Mouse (Mus musculus) layer of hippocampus, adult 2 months (tissue): ENCODE measurements around the gene Olfr568. TPM values are rescaled to one million over a fixed set of nuclear protein-coding genes. Genes with fewer than 3 reads are reported as not detected.

Experiments
- DNase-seq, 2 experiments: peaks; one replicate each; pipeline ENCODE4 v3.0.0; 2022; ENCODE audit warnings: low spot score in 2 of 2
- H3K27ac ChIP-seq: fragments of 200-600 bp; 2 replicates; pipeline ENCODE4 v1.8.1; 2022
- H3K4me3 ChIP-seq: fragments of 200-600 bp; 2 replicates; pipeline ENCODE4 v1.8.1; 2022; ENCODE audit warnings: mild to moderate bottlenecking
- CTCF ChIP-seq: fragments of 200-600 bp; conservative IDR thresholded peaks from 2 replicates; pipeline ENCODE4 v1.8.1; 2022; ENCODE audit warnings: antibody characterized with exemption, mild to moderate bottlenecking, moderate library complexity
- long read RNA-seq, 2 experiments: library from polyadenylated mRNA; stranded (forward); transcript quantifications; one replicate each; pipeline ENCODE4 v2.0.0; 2021; ENCODE audit warnings: borderline mapping rate in 2 of 2
- total RNA-seq, 2 experiments: library from RNA; stranded (reverse); gene quantifications; 2 replicates each; pipeline ENCODE4 v1.2.3; 2021

Olfr568 gene
- not detected for total RNA-seq
- long read RNA-seq, experiment 1: 0 reads
- long read RNA-seq, experiment 2: 0 reads

DNA sequence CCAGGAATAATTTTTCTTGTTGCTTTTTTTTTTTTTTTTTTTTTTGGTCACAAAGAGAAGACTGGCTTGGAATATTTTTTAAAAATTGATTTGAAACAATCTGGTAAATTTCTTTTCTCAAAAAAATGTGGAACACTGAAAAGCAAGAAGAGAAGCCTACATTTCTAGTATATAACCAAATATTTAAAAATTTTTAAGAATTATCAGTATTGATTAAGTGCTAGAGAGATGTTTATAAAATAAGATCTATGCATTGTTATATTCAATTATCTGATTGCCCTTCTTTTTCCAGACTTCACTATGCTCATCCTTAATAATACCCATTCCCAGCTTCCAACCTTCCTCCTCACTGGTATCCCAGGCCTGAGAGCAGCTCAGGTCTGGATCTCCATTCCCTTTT lies at the start of gene Olfr568:
Gene Olfr568, plus strand, starts transcription at position 301 of the 400 bp plus-strand sequence.
- TF ChIP-seq CTCF: no peak
- no peak for DNase-seq
- Histone ChIP-seq H3K27ac (no peak within 1 kb of the TSS), H3K4me3 (no peak within 1 kb of the TSS)

DNA sequence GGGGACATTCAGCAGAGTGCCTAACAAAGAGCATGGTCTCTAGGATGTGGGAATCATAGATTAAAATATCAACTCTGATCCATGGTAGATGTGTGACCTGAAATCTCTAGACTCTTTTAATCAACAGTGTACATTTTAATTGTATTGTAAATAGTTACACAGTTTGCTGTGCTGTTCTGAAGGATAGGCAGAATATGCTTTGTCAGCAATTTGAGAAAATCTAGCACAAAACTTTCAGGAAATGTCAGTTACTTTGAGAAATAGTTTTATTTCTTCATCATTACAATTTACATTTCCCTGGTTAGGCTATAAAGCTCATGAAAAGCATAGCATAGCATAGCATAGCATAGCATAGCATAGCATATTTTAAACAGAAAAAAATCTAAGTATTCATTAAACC lies 21.1 kb upstream of the Olfr568 start:
- DNase-seq: no peak
- Histone ChIP-seq H3K27ac (no peak overlapping the region), H3K4me3 (no peak overlapping the region)
- TF ChIP-seq CTCF: no peak

DNA sequence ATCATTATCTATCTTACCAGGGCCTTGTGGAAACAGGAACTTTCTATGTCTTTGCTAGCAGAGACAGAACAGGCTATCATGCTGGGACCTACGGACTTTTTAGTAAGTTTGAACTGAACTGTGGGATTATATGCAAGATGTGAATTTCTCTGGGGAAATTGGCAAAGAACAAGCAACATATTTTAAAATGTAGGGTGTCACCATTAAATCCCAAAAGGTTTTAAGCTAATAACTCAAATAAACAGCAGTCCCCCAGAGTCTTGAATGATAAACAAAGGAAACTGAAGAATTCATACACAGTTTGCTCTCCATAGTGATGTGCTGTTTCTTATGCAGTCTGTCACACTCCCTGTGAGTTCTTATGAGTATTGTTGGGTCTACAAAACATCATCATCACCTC lies 18.3 kb upstream of the Olfr568 start, which contains the start of gene Olfr566:
Gene Olfr566, minus strand, starts transcription at position 101 of the 400 bp plus-strand sequence.
- no peak for TF ChIP-seq CTCF
- H3K4me3 ChIP-seq: no peak within 1 kb of the TSS

DNA sequence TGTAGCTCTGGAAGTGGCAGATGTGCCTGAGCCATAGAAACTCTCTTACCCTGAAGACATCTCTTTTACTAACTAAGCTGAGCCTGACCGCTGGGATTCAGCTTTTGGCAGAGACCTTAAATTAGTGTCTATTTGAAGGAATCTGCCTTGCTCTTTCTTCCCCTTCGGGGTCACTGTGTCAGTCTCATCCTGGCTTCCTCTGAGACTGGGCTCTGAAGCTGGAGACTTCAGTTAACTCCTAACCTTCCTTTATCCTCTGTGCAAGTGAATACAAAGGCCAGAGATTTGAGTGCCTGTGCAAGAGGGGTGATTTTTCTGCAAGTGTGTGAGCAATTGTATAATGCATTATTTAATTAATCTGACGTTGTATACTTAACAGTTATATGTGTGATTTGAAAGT lies 13.9 kb downstream of the Olfr568 start, which contains the start of gene Olfr569:
Gene Olfr569, minus strand, starts transcription at position 101 of the 400 bp plus-strand sequence.
- no peak within 1 kb of the TSS for H3K4me3 ChIP-seq
- TF ChIP-seq CTCF: no peak
- no peak for DNase-seq
- no peak within 1 kb of the TSS for H3K27ac ChIP-seq

More for the DNA sequence above, 18.3 kb upstream of the Olfr568 start, which contains the start of gene Olfr566:
- no peak within 1 kb of the TSS for H3K27ac ChIP-seq
- no peak for DNase-seq

DNA sequence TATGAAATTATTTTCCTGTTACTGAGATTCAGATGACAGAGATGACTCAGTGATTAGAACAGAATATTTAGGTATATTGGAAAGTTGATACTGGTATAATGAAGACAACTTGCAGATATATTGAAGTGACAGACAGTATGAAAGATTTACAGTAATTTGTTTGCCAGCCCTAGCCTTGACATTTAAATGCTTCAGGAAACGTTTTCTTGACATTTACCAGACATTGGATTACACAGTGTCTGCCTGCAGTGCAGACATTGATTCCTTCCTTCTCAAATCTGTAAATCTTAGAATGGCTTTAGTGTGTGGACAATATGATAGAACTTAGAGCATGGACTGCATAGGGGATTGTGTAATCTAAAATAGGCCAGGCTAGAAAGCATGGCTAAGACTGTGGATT lies 38.3 kb downstream of the Olfr568 start:
- no peak for TF ChIP-seq CTCF
- Histone ChIP-seq H3K4me3 (no peak overlapping the region), H3K27ac (no peak overlapping the region)
- no peak for DNase-seq

DNA sequence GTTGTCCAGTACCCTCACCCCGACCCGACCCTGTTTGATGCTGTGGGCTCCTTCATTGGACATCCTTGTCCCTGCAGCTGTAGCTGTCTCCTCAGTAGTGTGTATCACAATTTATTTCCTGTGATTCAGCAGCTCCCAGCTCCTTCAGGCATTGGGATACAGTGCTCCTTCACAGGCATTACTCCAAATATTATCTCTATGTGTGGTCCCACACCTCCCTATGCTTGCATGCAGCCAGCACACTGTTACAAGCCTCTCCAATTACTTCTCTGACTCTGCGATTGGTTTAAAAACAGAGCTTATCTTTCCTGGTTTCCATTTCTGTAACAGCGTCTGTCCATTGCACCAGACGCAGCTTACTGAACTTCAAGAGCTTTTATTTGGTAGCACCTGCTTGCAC lies 39.5 kb downstream of the Olfr568 start:
- Histone ChIP-seq H3K4me3 (no peak overlapping the region), H3K27ac (no peak overlapping the region)
- TF ChIP-seq CTCF: no peak
- no peak for DNase-seq

DNA sequence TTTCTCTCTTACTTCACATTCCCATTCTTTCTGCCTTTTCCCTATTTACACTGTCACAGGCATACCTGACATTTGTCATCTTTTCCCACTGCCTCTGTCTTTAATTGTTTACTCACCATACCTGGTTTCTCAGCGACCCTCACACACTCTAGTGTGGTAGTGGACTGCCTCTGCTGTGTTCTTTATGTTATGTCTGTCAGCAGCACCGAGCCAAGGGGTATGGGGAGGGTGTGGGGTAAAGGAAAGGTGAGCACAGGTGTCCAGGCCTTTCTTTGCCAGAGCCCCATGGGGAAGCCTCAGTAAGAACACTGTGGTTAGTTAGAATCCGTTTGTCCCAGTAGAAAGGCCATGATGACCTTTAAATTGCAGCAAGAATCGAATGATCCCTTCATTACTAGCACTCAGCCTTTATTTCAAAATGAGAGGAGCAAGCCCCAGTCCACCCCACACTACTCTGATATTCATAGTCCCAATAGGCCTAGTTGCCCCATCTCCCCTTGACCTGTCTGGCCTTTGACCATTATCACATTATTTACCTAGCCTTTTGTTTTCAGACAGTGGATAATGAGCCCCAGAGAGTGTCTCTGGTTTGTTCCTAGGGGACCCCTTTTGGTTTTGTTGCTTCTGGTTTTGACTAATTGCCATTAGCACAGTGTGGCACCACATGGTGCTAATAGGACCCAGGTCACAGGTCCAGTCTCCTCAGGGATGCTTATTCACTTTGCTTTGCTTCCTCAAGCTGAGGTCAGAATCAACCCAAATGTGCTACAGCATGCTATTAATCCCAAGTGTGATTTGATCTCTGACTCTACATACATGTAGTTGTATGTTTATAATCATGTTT lies 40.3 kb downstream of the Olfr568 start, which contains the start of gene Olfr571:
Gene Olfr571, minus strand, starts transcription at position 505 of the 844 bp plus-strand sequence.
- TF ChIP-seq CTCF: no peak
- DNase-seq: no peak
- H3K4me3 ChIP-seq: no peak within 1 kb of the TSS
- H3K27ac ChIP-seq: no peak within 1 kb of the TSS

DNA sequence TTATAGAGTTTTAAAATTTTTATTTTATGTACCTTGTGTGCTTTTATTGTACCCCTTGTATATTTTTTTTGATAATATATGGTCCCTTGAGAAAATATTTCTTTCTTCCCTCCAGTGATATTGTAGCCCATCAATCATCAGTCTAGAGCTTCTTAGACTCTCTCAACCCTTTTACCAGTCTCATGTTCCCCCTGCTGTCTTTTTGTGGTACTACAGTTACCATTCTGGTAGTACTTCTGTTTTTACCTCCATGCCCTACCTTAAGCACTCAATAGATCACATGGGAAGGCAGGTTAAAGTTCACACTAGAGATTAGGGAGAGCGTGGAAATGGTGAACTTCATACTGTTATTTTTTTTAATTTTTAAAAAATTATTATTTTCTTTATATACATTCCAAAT lies 42.7 kb downstream of the Olfr568 start:
- H3K27ac ChIP-seq: no peak overlapping the region
- DNase-seq: peak; percentile 6 to 46
- peak; percentile 78 for TF ChIP-seq CTCF
- H3K4me3 ChIP-seq: no peak overlapping the region

DNA sequence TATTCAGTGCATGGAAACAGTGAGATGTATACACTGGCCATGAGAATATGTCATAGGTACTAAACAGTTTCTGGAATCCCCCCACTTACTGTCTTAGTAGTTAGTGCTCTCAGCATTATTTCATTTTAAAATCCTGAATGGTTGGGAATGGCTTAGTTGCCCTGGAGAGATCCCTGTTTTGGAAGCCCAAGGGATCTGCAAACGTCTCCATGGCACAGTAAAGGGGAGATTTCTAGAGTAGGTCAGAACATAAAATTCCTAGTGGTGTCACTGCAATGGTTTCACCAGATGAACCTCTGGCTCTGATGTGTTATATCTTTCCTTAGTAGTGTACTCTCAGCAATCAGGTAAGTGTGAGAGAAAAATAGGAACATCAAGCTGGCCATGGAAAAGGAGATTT lies 47.2 kb downstream of the Olfr568 start, which contains the start of gene Olfr572:
Gene Olfr572, plus strand, starts transcription at position 301 of the 400 bp plus-strand sequence.
- Histone ChIP-seq H3K4me3 (no peak within 1 kb of the TSS), H3K27ac (no peak within 1 kb of the TSS)
- no peak for TF ChIP-seq CTCF
- DNase-seq: no peak

DNA sequence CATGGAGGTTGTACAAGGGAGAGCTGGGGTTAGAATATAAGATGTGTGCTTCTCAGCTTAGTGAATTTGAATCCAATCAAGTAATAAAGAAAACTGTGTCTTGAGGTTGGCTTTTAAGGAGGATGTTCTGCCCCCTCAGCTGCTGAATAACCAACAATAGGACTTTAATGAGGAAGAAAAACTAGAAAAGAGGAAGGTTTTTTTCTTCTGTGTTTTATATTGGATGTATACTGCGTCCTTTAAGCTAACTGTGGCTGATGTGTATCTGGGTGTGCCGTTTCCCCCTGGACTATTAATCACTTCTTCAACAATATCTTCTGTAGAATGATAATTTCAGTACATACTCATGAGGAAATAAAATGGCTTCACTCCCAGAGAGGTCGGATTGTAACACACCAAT lies 50.2 kb downstream of the Olfr568 start:
- no peak overlapping the region for H3K27ac ChIP-seq
- DNase-seq: no peak
- TF ChIP-seq CTCF: no peak
- no peak overlapping the region for H3K4me3 ChIP-seq

Other genes with a start within 250 kb of the Olfr568 start
- not detected for gene Olfr554, start 238.7 kb upstream of the Olfr568 start, total RNA-seq
- not detected for gene Olfr555, start 218.3 kb upstream of the Olfr568 start, total RNA-seq
- not detected for gene Olfr556, start 212.2 kb upstream of the Olfr568 start, total RNA-seq
- gene Trim68, start 189.8 kb upstream of the Olfr568 start, total RNA-seq: 1 to 10 TPM; 7.1 to 7.2 TPM
- not detected for gene Olfr557, start 181.2 kb upstream of the Olfr568 start, total RNA-seq
- under 1 TPM; 0.15 to 0.46 TPM for gene Olfr558, start 174.9 kb upstream of the Olfr568 start, total RNA-seq
- gene Olfr33, start 158.1 kb upstream of the Olfr568 start, total RNA-seq: not detected
- gene Olfr559, start 149.6 kb upstream of the Olfr568 start, total RNA-seq: not detected
- gene Olfr560, start 117.8 kb upstream of the Olfr568 start, total RNA-seq: not detected
- under 1 TPM; 0.25 to 0.36 TPM for gene Olfr78, start 117.7 kb upstream of the Olfr568 start, total RNA-seq
- not detected for gene Olfr561, start 105.9 kb upstream of the Olfr568 start, total RNA-seq
- gene Olfr564, start 73.6 kb upstream of the Olfr568 start, total RNA-seq: not detected
- gene Olfr566, start 18.4 kb upstream of the Olfr568 start, total RNA-seq: not detected
- gene Olfr569, start 13.8 kb downstream of the Olfr568 start, total RNA-seq: not detected
- gene Olfr570, start 17.5 kb downstream of the Olfr568 start, total RNA-seq: not detected
- not detected for gene Olfr571, start 40.4 kb downstream of the Olfr568 start, total RNA-seq
- not detected for gene Olfr572, start 47.3 kb downstream of the Olfr568 start, total RNA-seq
- not detected for gene Olfr573-ps1, start 65.5 kb downstream of the Olfr568 start, total RNA-seq
- gene Olfr574, start 71.3 kb downstream of the Olfr568 start, total RNA-seq: not detected
- not detected for gene Olfr575, start 81.7 kb downstream of the Olfr568 start, total RNA-seq
- not detected for gene Olfr576, start 85.5 kb downstream of the Olfr568 start, total RNA-seq
- gene Olfr577, start 98.8 kb downstream of the Olfr568 start, total RNA-seq: not detected
- not detected for gene Olfr578, start 112.2 kb downstream of the Olfr568 start, total RNA-seq
- not detected for gene Olfr582, start 160.9 kb downstream of the Olfr568 start, total RNA-seq
- not detected for gene Olfr583, start 174.2 kb downstream of the Olfr568 start, total RNA-seq
- not detected for gene Olfr584, start 204.8 kb downstream of the Olfr568 start, total RNA-seq
- not detected for gene Olfr585, start 220.6 kb downstream of the Olfr568 start, total RNA-seq
- gene Olfr586, start 248.5 kb downstream of the Olfr568 start, total RNA-seq: not detected